Mouse (Mus musculus) testis, adult 2 months (tissue): ENCODE measurements around the gene Spen. TPM values are rescaled to one million over a fixed set of nuclear protein-coding genes. Genes with fewer than 3 reads are reported as not detected.

Experiments used
- H3K27ac ChIP-seq: fragments of 200-500 bp; 2 replicates; pipeline ENCODE4 v1.5.1; 2012; ENCODE audit warnings: low read depth, low read length; ENCODE audit not compliant: control insufficient read depth, insufficient read depth
- H3K27me3 ChIP-seq: fragments of 200-500 bp; 2 replicates; pipeline ENCODE4 v1.6.1; 2012; ENCODE audit warnings: mild to moderate bottlenecking, low read length, moderate library complexity; ENCODE audit not compliant: control insufficient read depth, insufficient read depth
- H3K36me3 ChIP-seq: fragments of 200-500 bp; 2 replicates; pipeline ENCODE4 v1.6.1; 2012; ENCODE audit warnings: mild to moderate bottlenecking, low read length; ENCODE audit not compliant: control insufficient read depth, insufficient read depth
- H3K4me1 ChIP-seq: fragments of 200-500 bp; 2 replicates; pipeline ENCODE4 v1.6.1; 2012; ENCODE audit warnings: low read length; ENCODE audit not compliant: control insufficient read depth, insufficient read depth
- H3K4me3 ChIP-seq: fragments of 200-500 bp; 2 replicates; pipeline ENCODE4 v1.5.1; 2012; ENCODE audit warnings: low read depth, mild to moderate bottlenecking, low read length, moderate library complexity, mixed read lengths; ENCODE audit not compliant: control insufficient read depth
- CTCF ChIP-seq: fragments of 200-500 bp; IDR thresholded peaks from 2 replicates; pipeline ENCODE4 v1.5.1; 2012; ENCODE audit warnings: low read depth, mild to moderate bottlenecking, inconsistent platforms, low read length, moderate library complexity; ENCODE audit not compliant: control insufficient read depth, insufficient read depth, insufficient replicate concordance
- POLR2A ChIP-seq: fragments of 200-500 bp; IDR thresholded peaks from 2 replicates; pipeline ENCODE4 v1.6.1; 2012; ENCODE audit warnings: low read depth, mild to moderate bottlenecking, inconsistent platforms, low read length, moderate library complexity; ENCODE audit not compliant: control insufficient read depth
- polyA plus RNA-seq: library from polyadenylated mRNA; depleted of rRNA; stranded (reverse); fragments of >200 nt; gene quantifications from 2 replicates; pipeline ENCODE4 v1.2.3, GENCODE M21; 2012

Spen gene
- polyA plus RNA-seq, 1 experiment = 16.9 TPM

- no peaks in the 10 kb centered on the region for H3K36me3 ChIP-seq
- no peaks in the 10 kb centered on the region for H3K27me3 ChIP-seq
- H3K27ac ChIP-seq = peak overlapping the region; percentile 98
- TF ChIP-seq CTCF = 0 out of 2 replicates have a peak, but pooled peaks have one; percentile 2
- TF ChIP-seq POLR2A = peak; percentile 88
- H3K4me1 ChIP-seq = peaks cover 4% of the 10 kb centered on the region
- peak overlapping the region; percentile 97 for H3K4me3 ChIP-seq
These were observed 7.4 kb upstream of the Spen start for GRCm38 (mm10) chr4:141545743-141546333.

GRCm38 (mm10) chr4:141545071-141545742 lies 6.8 kb upstream of the Spen start:
- Histone ChIP-seq H3K27me3 (no peaks in the 10 kb centered on the region), H3K4me3 (peak overlapping the region; percentile 97), H3K36me3 (no peaks in the 10 kb centered on the region), H3K27ac (peak overlapping the region; percentile 96), H3K4me1 (peaks cover 4% of the 10 kb centered on the region)
- TF ChIP-seq POLR2A (peak; percentile 73), CTCF (no peak)

GRCm38 (mm10) chr4:141544536-141544935 lies 6.1 kb upstream of the Spen start:
- peaks cover 4% of the 10 kb centered on the region for H3K4me1 ChIP-seq
- no peak overlapping the region for H3K4me3 ChIP-seq
- no peaks in the 10 kb centered on the region for H3K27me3 ChIP-seq
- TF ChIP-seq CTCF = no peak
- TF ChIP-seq POLR2A = no peak
- H3K27ac ChIP-seq = no peak overlapping the region
- no peaks in the 10 kb centered on the region for H3K36me3 ChIP-seq

GRCm38 (mm10) chr4:141543593-141543992 lies 5.2 kb upstream of the Spen start:
- H3K27ac ChIP-seq = no peak overlapping the region
- peaks cover 6% of the 10 kb centered on the region for H3K4me1 ChIP-seq
- TF ChIP-seq POLR2A (no peak), CTCF (no peak)
- no peak overlapping the region for H3K4me3 ChIP-seq
- H3K36me3 ChIP-seq = no peaks in the 10 kb centered on the region
- no peaks in the 10 kb centered on the region for H3K27me3 ChIP-seq

GRCm38 (mm10) chr4:141541851-141542250 lies 3.5 kb upstream of the Spen start:
- Histone ChIP-seq H3K4me3 (no peak overlapping the region), H3K27ac (no peak overlapping the region), H3K36me3 (no peaks in the 10 kb centered on the region), H3K4me1 (peaks cover 10% of the 10 kb centered on the region), H3K27me3 (no peaks in the 10 kb centered on the region)
- no peak for TF ChIP-seq POLR2A
- TF ChIP-seq CTCF = no peak

- TF ChIP-seq CTCF (no peak), POLR2A (no peak)
- Histone ChIP-seq H3K4me1 (peaks cover 17% of the 10 kb centered on the region), H3K36me3 (no peaks in the 10 kb centered on the region), H3K27me3 (no peaks in the 10 kb centered on the region), H3K27ac (no peak overlapping the region), H3K4me3 (no peak overlapping the region)
These were observed 2.4 kb upstream of the Spen start for GRCm38 (mm10) chr4:141540844-141541243.

GRCm38 (mm10) chr4:141539213-141539767 lies 893 bp upstream of the Spen start:
- TF ChIP-seq POLR2A (no peak), CTCF (no peak)
- no peaks in the 10 kb centered on the region for H3K27me3 ChIP-seq
- peak overlapping the region; percentile 96 for H3K4me3 ChIP-seq
- no peaks in the 10 kb centered on the region for H3K36me3 ChIP-seq
- H3K27ac ChIP-seq = peak overlapping the region; percentile 83
- peaks cover 19% of the 10 kb centered on the region for H3K4me1 ChIP-seq
